8 mouse cellular contexts compared by ENCODE assay signal in genomic region chr10:94378383-94378782, GRCm38 (mm10).
DNase-seq lines count a peak whose midpoint lies in the region; ATAC-seq and TF ChIP-seq lines count a peak whose summit lies in the region.

No protein-coding gene starts in this region.

- 0 out of 2 replicates have a peak overlapping the region, but pooled peaks have one; percentile 2 for H3K4me2 ChIP-seq in limb, embryonic 15.5 days
- H3K4me2 ChIP-seq in heart, embryonic 13.5 days, result peak overlapping the region; percentile 53
- peak overlapping the region; percentile 32; the same call in 1 of the 2 replicates for H3K4me2 ChIP-seq in liver, embryonic 16.5 days (ENCODE audit: low read depth, low read length)

- H3K27me3 ChIP-seq in limb, embryonic 15.5 days, result 0 out of 2 replicates have a peak, but pooled peaks cover 4% of the 10 kb centered on the region
- no peaks in the 10 kb centered on the region for H3K27me3 ChIP-seq in limb, embryonic 10.5 days (ENCODE audit: low read depth, poor library complexity, severe bottlenecking)
- H3K27me3 ChIP-seq in heart, embryonic 13.5 days (replicated peaks), result no peaks in the 10 kb centered on the region
- no peaks in the 10 kb centered on the region for H3K27me3 ChIP-seq in liver, embryonic 16.5 days (ENCODE audit: control insufficient read depth, insufficient read depth, low read depth, low read length)

- no peak for DNase-seq in limb, embryonic 10.5 days (ENCODE audit: low spot score)
- peak; percentile 39 to 69 for DNase-seq in cerebellum, postnatal 4 days (ENCODE audit: low spot score in 2 of 2)
- peak; percentile 84 to 91 for DNase-seq in kidney, postnatal 25 days
- peak; percentile 59 to 73 for DNase-seq in thymus, adult 18-20 months

- no peak overlapping the region for H3K4me3 ChIP-seq in limb, embryonic 15.5 days
- no peak overlapping the region for H3K4me3 ChIP-seq in limb, embryonic 10.5 days
- peak overlapping the region; percentile 22; the same call in 1 of the 2 replicates for H3K4me3 ChIP-seq in heart, embryonic 13.5 days
- 0 out of 2 replicates have a peak overlapping the region, but pooled peaks have one; percentile 1 for H3K4me3 ChIP-seq in liver, embryonic 16.5 days (ENCODE audit: low read depth, low read length)
- H3K4me3 ChIP-seq in olfactory bulb, adult 2 months (ENCODE audit: insufficient read depth, low read depth, low read length), result 0 out of 2 replicates have a peak overlapping the region, but pooled peaks have one; percentile 2

- no peak overlapping the region for H3K9ac ChIP-seq in limb, embryonic 15.5 days
- H3K9ac ChIP-seq in heart, embryonic 13.5 days, result no peak overlapping the region
- no peak overlapping the region for H3K9ac ChIP-seq in liver, embryonic 16.5 days (ENCODE audit: low read depth, low read length)

- TF ChIP-seq POLR2A in olfactory bulb, adult 2 months (IDR thresholded peaks at IDR 0.05; ENCODE audit: insufficient read depth, low read depth, low read length), result no peak

- no peaks in the 10 kb centered on the region for H3K36me3 ChIP-seq in limb, embryonic 15.5 days
- no peaks in the 10 kb centered on the region for H3K36me3 ChIP-seq in limb, embryonic 10.5 days
- H3K36me3 ChIP-seq in heart, embryonic 13.5 days, result no peaks in the 10 kb centered on the region
- H3K36me3 ChIP-seq in liver, embryonic 16.5 days (ENCODE audit: control insufficient read depth, insufficient read depth), result no peaks in the 10 kb centered on the region

- no peaks in the 10 kb centered on the region for H3K9me3 ChIP-seq in limb, embryonic 15.5 days
- H3K9me3 ChIP-seq in limb, embryonic 10.5 days (replicated peaks), result no peaks in the 10 kb centered on the region
- H3K9me3 ChIP-seq in heart, embryonic 13.5 days, result peaks cover 4% of the 10 kb centered on the region
- no peaks in the 10 kb centered on the region for H3K9me3 ChIP-seq in liver, embryonic 16.5 days (replicated peaks; ENCODE audit: control insufficient read depth, low read length)

- 59% methylated on average over 13 of the region's 13 CpGs for WGBS in limb, embryonic 15.5 days
- WGBS in limb, embryonic 10.5 days, result 86% methylated on average over 13 of the region's 13 CpGs
- WGBS in heart, embryonic 13.5 days, result 53% methylated on average over 13 of the region's 13 CpGs
- 22% methylated on average over 13 of the region's 13 CpGs for WGBS in liver, embryonic 16.5 days (ENCODE audit: insufficient replicate concordance)
- 33% methylated on average over 13 of the region's 13 CpGs for WGBS in olfactory bulb, adult 2 months

- H3K27ac ChIP-seq in limb, embryonic 15.5 days, result no peak overlapping the region
- no peak overlapping the region for H3K27ac ChIP-seq in limb, embryonic 10.5 days
- H3K27ac ChIP-seq in heart, embryonic 13.5 days (replicated peaks), result no peak overlapping the region
- no peak overlapping the region for H3K27ac ChIP-seq in liver, embryonic 16.5 days (ENCODE audit: low read length)
- no peak overlapping the region for H3K27ac ChIP-seq in olfactory bulb, adult 2 months (ENCODE audit: insufficient read depth, low read depth, low read length)

- ATAC-seq in limb, embryonic 15.5 days (ENCODE audit: insufficient number of reproducible peaks, low FRiP score, low TSS enrichment, low read depth), result no peak
- no peak for ATAC-seq in heart, embryonic 13.5 days (ENCODE audit: extremely low read depth, insufficient number of reproducible peaks, low FRiP score, low TSS enrichment)
- ATAC-seq in liver, embryonic 16.5 days (ENCODE audit: low read depth), result peak; percentile 41; the same call in 1 of the 2 replicates

- TF ChIP-seq CTCF in olfactory bulb, adult 2 months (IDR thresholded peaks at IDR 0.05; ENCODE audit: insufficient read depth, low read depth, low read length), result 0 out of 2 replicates have a peak, but pooled peaks have one; percentile 26

- H3K4me1 ChIP-seq in limb, embryonic 15.5 days, result peaks cover 3% of the 10 kb centered on the region; the same call in 1 of the 2 replicates
- 0 out of 2 replicates have a peak, but pooled peaks cover 4% of the 10 kb centered on the region for H3K4me1 ChIP-seq in limb, embryonic 10.5 days
- peaks cover 26% of the 10 kb centered on the region for H3K4me1 ChIP-seq in heart, embryonic 13.5 days
- H3K4me1 ChIP-seq in liver, embryonic 16.5 days (ENCODE audit: control insufficient read depth, low read depth, low read length), result no peaks in the 10 kb centered on the region
- H3K4me1 ChIP-seq in olfactory bulb, adult 2 months (ENCODE audit: control insufficient read depth, insufficient read depth, low read length), result peaks cover 10% of the 10 kb centered on the region

Comparison
In these comparisons a context has a peak if more than half of its experiments do, and no peak if none do; other contexts are left out.
1. H3K4me2 ChIP-seq: peak in every context shown above with its lines; median percentile 53 in heart, embryonic 13.5 days; 32 in liver, embryonic 16.5 days; 2 in limb, embryonic 15.5 days.
2. H3K4me3 ChIP-seq: peak in heart, embryonic 13.5 days (single experiment), liver, embryonic 16.5 days (single experiment) and olfactory bulb, adult 2 months (single experiment); none in limb, embryonic 15.5 days (single experiment) and limb, embryonic 10.5 days (single experiment).